Mouse (Mus musculus): ENCODE measurements around the gene Irf2bp1. TPM values are rescaled to one million over a fixed set of nuclear protein-coding genes. Genes with fewer than 3 reads are reported as not detected.

Gene Irf2bp1
- total and polyA plus RNA-seq, 3 experiments, result 12.7 to 24.5 (median 22.5) TPM

- WGBS, result 83% methylated on average over 15 of the region's 15 CpGs
- Histone ChIP-seq H3K27ac (no peak overlapping the region), H3K9ac (ENCODE audit: low read depth, low read length) (no peak overlapping the region), H3K79me2 (replicated peaks; ENCODE audit: control insufficient read depth, insufficient read depth, low read length) (no peaks in the 10 kb centered on the region), H3K4me3 (no peak overlapping the region), H3K4me1 (ENCODE audit: control insufficient read depth, insufficient read depth, low read length) (no peaks in the 10 kb centered on the region), H3K27me3 (ENCODE audit: control insufficient read depth, insufficient read depth, low read length) (no peaks in the 10 kb centered on the region), H3K36me3 (ENCODE audit: control insufficient read depth, insufficient read depth, low read length) (no peaks in the 10 kb centered on the region)
- no peak for DNase-seq
- no peak for TF ChIP-seq POLR2A (IDR thresholded peaks at IDR 0.05; ENCODE audit: insufficient read depth, low read depth, low read length)
- no peak for TF ChIP-seq EP300 (IDR thresholded peaks at IDR 0.05; ENCODE audit: insufficient read depth, low read depth, low read length)
- TF ChIP-seq CTCF (IDR thresholded peaks at IDR 0.05), result no peak
- intact Hi-C loops (cut with DNase I), result no loop called here
Observed at GRCm38 (mm10) chr7:19052345-19053135, 48.7 kb downstream of the Irf2bp1 start.

- Histone ChIP-seq H3K36me3 (ENCODE audit: control insufficient read depth, insufficient read depth, low read length) (no peaks in the 10 kb centered on the region), H3K4me3 (no peak overlapping the region), H3K79me2 (replicated peaks; ENCODE audit: control insufficient read depth, insufficient read depth, low read length) (no peaks in the 10 kb centered on the region), H3K27me3 (ENCODE audit: control insufficient read depth, insufficient read depth, low read length) (no peaks in the 10 kb centered on the region), H3K27ac (no peak overlapping the region), H3K4me1 (ENCODE audit: control insufficient read depth, insufficient read depth, low read length) (no peaks in the 10 kb centered on the region), H3K9ac (ENCODE audit: low read depth, low read length) (no peak overlapping the region)
- intact Hi-C loops (cut with DNase I), result no loop called here
- 88% methylated on average over 7 of the region's 7 CpGs for WGBS
- TF ChIP-seq EP300 (IDR thresholded peaks at IDR 0.05; ENCODE audit: insufficient read depth, low read depth, low read length), result no peak
- DNase-seq, result no peak
Observed at GRCm38 (mm10) chr7:19053136-19053532, 49.3 kb downstream of the Irf2bp1 start.

- H3K27ac ChIP-seq, result no peak within 1 kb of the TSS
- H3K79me2 ChIP-seq (replicated peaks; ENCODE audit: control insufficient read depth, insufficient read depth, low read length), result no peaks in the 10 kb centered on the region
- no peaks in the 10 kb centered on the region for H3K27me3 ChIP-seq (ENCODE audit: control insufficient read depth, insufficient read depth, low read length)
- H3K4me1 ChIP-seq (ENCODE audit: control insufficient read depth, insufficient read depth, low read length), result no peaks in the 10 kb centered on the region
- TF ChIP-seq EP300 (IDR thresholded peaks at IDR 0.05; ENCODE audit: insufficient read depth, low read depth, low read length) (no peak), POLR2A (IDR thresholded peaks at IDR 0.05; ENCODE audit: insufficient read depth, low read depth, low read length) (no peak), CTCF (IDR thresholded peaks at IDR 0.05) (peak; percentile 57)
- 49% methylated on average over 33 of the region's 33 CpGs for WGBS
- no peak within 1 kb of the TSS for H3K9ac ChIP-seq (ENCODE audit: low read depth, low read length)
- intact Hi-C loops (cut with DNase I), result no loop called here
- no peak within 1 kb of the TSS for H3K4me3 ChIP-seq
- no peak for DNase-seq
- no peaks in the 10 kb centered on the region for H3K36me3 ChIP-seq (ENCODE audit: control insufficient read depth, insufficient read depth, low read length)
Observed at GRCm38 (mm10) chr7:19054047-19054776, 50.4 kb downstream of the Irf2bp1 start, which contains the start of gene Rsph6a. Rsph6a (plus strand) TSS chr7:19054690.

- Histone ChIP-seq H3K79me2 (replicated peaks; ENCODE audit: control insufficient read depth, insufficient read depth, low read length) (no peaks in the 10 kb centered on the region), H3K27me3 (ENCODE audit: control insufficient read depth, insufficient read depth, low read length) (no peaks in the 10 kb centered on the region), H3K4me3 (no peak overlapping the region), H3K27ac (no peak overlapping the region), H3K4me1 (ENCODE audit: control insufficient read depth, insufficient read depth, low read length) (no peaks in the 10 kb centered on the region), H3K36me3 (ENCODE audit: control insufficient read depth, insufficient read depth, low read length) (no peaks in the 10 kb centered on the region), H3K9ac (ENCODE audit: low read depth, low read length) (no peak overlapping the region)
- 74% methylated on average over 9 of the region's 9 CpGs for WGBS
- TF ChIP-seq POLR2A (IDR thresholded peaks at IDR 0.05; ENCODE audit: insufficient read depth, low read depth, low read length) (no peak), CTCF (IDR thresholded peaks at IDR 0.05) (no peak), EP300 (IDR thresholded peaks at IDR 0.05; ENCODE audit: insufficient read depth, low read depth, low read length) (no peak)
- intact Hi-C loops (cut with DNase I), result no loop called here
- no peak for DNase-seq
Observed at GRCm38 (mm10) chr7:19054777-19055076, 50.9 kb downstream of the Irf2bp1 start.

- Histone ChIP-seq H3K4me1 (ENCODE audit: control insufficient read depth, insufficient read depth, low read length) (no peaks in the 10 kb centered on the region), H3K27me3 (ENCODE audit: control insufficient read depth, insufficient read depth, low read length) (no peaks in the 10 kb centered on the region), H3K9ac (ENCODE audit: low read depth, low read length) (no peak overlapping the region), H3K4me3 (no peak overlapping the region), H3K27ac (no peak overlapping the region), H3K79me2 (replicated peaks; ENCODE audit: control insufficient read depth, insufficient read depth, low read length) (no peaks in the 10 kb centered on the region), H3K36me3 (ENCODE audit: control insufficient read depth, insufficient read depth, low read length) (no peaks in the 10 kb centered on the region)
- no peak for DNase-seq
- TF ChIP-seq EP300 (IDR thresholded peaks at IDR 0.05; ENCODE audit: insufficient read depth, low read depth, low read length), result no peak
- TF ChIP-seq CTCF (IDR thresholded peaks at IDR 0.05), result no peak
- no peak for TF ChIP-seq POLR2A (IDR thresholded peaks at IDR 0.05; ENCODE audit: insufficient read depth, low read depth, low read length)
- intact Hi-C loops (cut with DNase I), result no loop called here
- WGBS, result 91% methylated on average over 8 of the region's 8 CpGs
Observed at GRCm38 (mm10) chr7:19055108-19055507, 51.3 kb downstream of the Irf2bp1 start.

Other genes with a start within 250 kb of the Irf2bp1 start
- gene Psg19, start 205.5 kb upstream of the Irf2bp1 start, total RNA-seq (2021), result not detected
- not detected in 2 replicates for gene Psg19, start 205.5 kb upstream of the Irf2bp1 start, polyA plus RNA-seq (2012; rRNA removed)
- not detected for gene Psg17, start 182.4 kb upstream of the Irf2bp1 start, total RNA-seq (2021)
- gene Psg17, start 182.4 kb upstream of the Irf2bp1 start, polyA plus RNA-seq (2012; rRNA removed), result 0.04 and 0.06 TPM in 2 replicates
- gene Mill2, start 164.1 kb upstream of the Irf2bp1 start, total RNA-seq (2021), result 1 to 10 TPM; 7.2 to 8.0 TPM
- 5.2 and 9.1 TPM in 2 replicates for gene Mill2, start 164.1 kb upstream of the Irf2bp1 start, polyA plus RNA-seq (2012; rRNA removed)
- gene Pglyrp1, start 132.7 kb upstream of the Irf2bp1 start, total RNA-seq (2021), result 1 to 10 TPM; 1.3 to 2.2 TPM
- gene Pglyrp1, start 132.7 kb upstream of the Irf2bp1 start, polyA plus RNA-seq (2012; rRNA removed), result 2.3 and 12.7 TPM in 2 replicates
- gene Ccdc61, start 93.6 kb upstream of the Irf2bp1 start, total RNA-seq (2021), result 1 to 10 TPM; 6.6 to 9.6 TPM
- gene Ccdc61, start 93.6 kb upstream of the Irf2bp1 start, polyA plus RNA-seq (2012; rRNA removed), result 11.3 and 12.5 TPM in 2 replicates
- 1 to 10 TPM; 4.3 to 5.1 TPM for gene Nova2, start 78.2 kb upstream of the Irf2bp1 start, total RNA-seq (2021)
- 1.5 and 1.7 TPM in 2 replicates for gene Nova2, start 78.2 kb upstream of the Irf2bp1 start, polyA plus RNA-seq (2012; rRNA removed)
- not detected for gene Nanos2, start 16.6 kb upstream of the Irf2bp1 start, total RNA-seq (2021)
- 0.08 TPM in 1 of 2 replicates, not detected in the other for gene Nanos2, start 16.6 kb upstream of the Irf2bp1 start, polyA plus RNA-seq (2012; rRNA removed)
- gene Mypop, start 12.8 kb upstream of the Irf2bp1 start, total RNA-seq (2021), result 1 to 10 TPM; 3.5 to 3.9 TPM
- 3.4 and 4.0 TPM in 2 replicates for gene Mypop, start 12.8 kb upstream of the Irf2bp1 start, polyA plus RNA-seq (2012; rRNA removed)
- gene Foxa3, start 19.5 kb downstream of the Irf2bp1 start, total RNA-seq (2021), result not detected
- 0.06 TPM in 1 of 2 replicates, not detected in the other for gene Foxa3, start 19.5 kb downstream of the Irf2bp1 start, polyA plus RNA-seq (2012; rRNA removed)
- 10 to 100 TPM; 93.2 to 99.4 TPM for gene Sympk, start 20.3 kb downstream of the Irf2bp1 start, total RNA-seq (2021)
- 54.9 and 61.3 TPM in 2 replicates for gene Sympk, start 20.3 kb downstream of the Irf2bp1 start, polyA plus RNA-seq (2012; rRNA removed)
- not detected for gene Rsph6a, start 50.6 kb downstream of the Irf2bp1 start, total RNA-seq (2021)
- 0.06 TPM in 1 of 2 replicates, not detected in the other for gene Rsph6a, start 50.6 kb downstream of the Irf2bp1 start, polyA plus RNA-seq (2012; rRNA removed)
- 10 to 100 TPM; 47.8 to 54.9 TPM for gene Dmwd, start 72.2 kb downstream of the Irf2bp1 start, total RNA-seq (2021)
- gene Dmwd, start 72.2 kb downstream of the Irf2bp1 start, polyA plus RNA-seq (2012; rRNA removed), result 70.9 and 79.4 TPM in 2 replicates
- gene Dmpk, start 79.8 kb downstream of the Irf2bp1 start, total RNA-seq (2021), result 100 to 1,000 TPM; 482 to 516 TPM
- gene Dmpk, start 79.8 kb downstream of the Irf2bp1 start, polyA plus RNA-seq (2012; rRNA removed), result 1,225 and 1,460 TPM in 2 replicates
- gene Six5, start 90.5 kb downstream of the Irf2bp1 start, total RNA-seq (2021), result 1 to 10 TPM; 7.1 to 8.2 TPM
- 26.0 and 29.8 TPM in 2 replicates for gene Six5, start 90.5 kb downstream of the Irf2bp1 start, polyA plus RNA-seq (2012; rRNA removed)
- not detected for gene Gm4969, start 114.3 kb downstream of the Irf2bp1 start, total RNA-seq (2021)
- gene Gm4969, start 114.3 kb downstream of the Irf2bp1 start, polyA plus RNA-seq (2012; rRNA removed), result 0.09 TPM in 1 of 2 replicates, not detected in the other
- 1 to 10 TPM; 4.5 to 5.2 TPM for gene Fbxo46, start 115.8 kb downstream of the Irf2bp1 start, total RNA-seq (2021)
- 3.3 and 5.4 TPM in 2 replicates for gene Fbxo46, start 115.8 kb downstream of the Irf2bp1 start, polyA plus RNA-seq (2012; rRNA removed)
- gene Qpctl, start 145.2 kb downstream of the Irf2bp1 start, total RNA-seq (2021), result 1 to 10 TPM; 3.8 to 4.6 TPM
- 5.3 and 6.3 TPM in 2 replicates for gene Qpctl, start 145.2 kb downstream of the Irf2bp1 start, polyA plus RNA-seq (2012; rRNA removed)
- gene Snrpd2, start 145.7 kb downstream of the Irf2bp1 start, total RNA-seq (2021), result 10 to 100 TPM; 58.7 to 68.7 TPM
- 28.6 and 34.7 TPM in 2 replicates for gene Snrpd2, start 145.7 kb downstream of the Irf2bp1 start, polyA plus RNA-seq (2012; rRNA removed)
- gene Gipr, start 162.1 kb downstream of the Irf2bp1 start, total RNA-seq (2021), result under 1 TPM in 1 of 2 experiments, not detected in 1; 0.16 TPM
- gene Gipr, start 162.1 kb downstream of the Irf2bp1 start, polyA plus RNA-seq (2012; rRNA removed), result 2.5 and 3.0 TPM in 2 replicates
- gene Eml2, start 172.4 kb downstream of the Irf2bp1 start, total RNA-seq (2021), result 10 to 100 TPM; 35.6 to 38.7 TPM
- 37.3 and 38.8 TPM in 2 replicates for gene Eml2, start 172.4 kb downstream of the Irf2bp1 start, polyA plus RNA-seq (2012; rRNA removed)
- gene Gpr4, start 208.5 kb downstream of the Irf2bp1 start, total RNA-seq (2021), result 1 to 10 TPM; 6.8 to 7.2 TPM
- 17.1 and 22.0 TPM in 2 replicates for gene Gpr4, start 208.5 kb downstream of the Irf2bp1 start, polyA plus RNA-seq (2012; rRNA removed)
- gene Opa3, start 224.3 kb downstream of the Irf2bp1 start, total RNA-seq (2021), result 10 to 100 TPM; 59.9 to 66.0 TPM
- gene Opa3, start 224.3 kb downstream of the Irf2bp1 start, polyA plus RNA-seq (2012; rRNA removed), result 64.6 and 91.3 TPM in 2 replicates